Mouse (Mus musculus): ENCODE measurements around the gene Exo1. TPM values are rescaled to one million over a fixed set of nuclear protein-coding genes. Genes with fewer than 3 reads are reported as not detected.

Exo1 gene
- total RNA-seq (2021): under 1 TPM; 0.11 to 0.53 TPM

DNA sequence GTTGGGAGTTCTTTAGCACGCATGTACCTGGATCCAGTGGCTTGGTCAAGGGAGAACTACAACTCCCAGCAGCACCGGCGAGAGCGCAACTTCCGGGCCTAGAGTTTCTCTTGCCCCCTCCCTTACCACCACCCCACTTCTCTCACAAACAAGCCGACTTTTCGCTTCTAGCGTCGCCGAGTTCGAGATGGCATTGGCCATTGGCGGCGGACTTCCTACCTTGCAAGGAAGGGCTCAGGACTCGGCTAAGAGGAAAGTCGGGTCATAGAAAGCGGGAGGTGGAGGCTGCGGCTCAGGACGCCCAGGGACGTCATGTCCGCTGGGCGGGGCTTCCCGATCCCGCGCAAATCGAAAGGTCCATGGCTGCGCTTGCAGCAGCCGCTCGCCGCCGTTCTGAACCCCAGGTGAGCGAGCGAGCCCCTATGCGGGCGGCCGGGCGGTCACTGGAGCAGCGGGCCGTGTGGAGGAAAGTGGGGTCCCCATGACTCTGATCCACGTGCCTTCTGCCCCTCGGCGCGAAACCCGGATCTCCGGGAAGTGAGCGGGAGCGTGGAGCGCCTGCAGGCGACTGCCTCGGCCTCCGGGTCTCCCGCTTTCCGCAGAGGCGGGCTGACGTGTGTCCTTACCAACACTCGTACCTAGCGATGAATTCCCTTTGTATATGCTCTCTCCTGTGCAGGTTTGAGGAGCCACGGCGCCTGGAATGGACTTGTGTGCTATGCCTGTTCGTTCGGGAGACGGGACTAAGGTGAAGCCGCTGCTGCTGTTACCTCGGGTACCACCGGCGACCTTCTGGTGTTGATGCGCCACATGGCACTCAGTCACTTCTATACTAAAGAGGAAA is at the start of gene Exo1:
TSS of gene Exo1 (plus strand) at position 129 of the 844 bp plus-strand sequence.
- intact Hi-C loops (cut with DNase I): loop anchor here (5.0 kb wide), 2 partner anchors 188 to 253 kb away; partner anchors contain the start of genes Chml, Fh1 and Opn3

DNA sequence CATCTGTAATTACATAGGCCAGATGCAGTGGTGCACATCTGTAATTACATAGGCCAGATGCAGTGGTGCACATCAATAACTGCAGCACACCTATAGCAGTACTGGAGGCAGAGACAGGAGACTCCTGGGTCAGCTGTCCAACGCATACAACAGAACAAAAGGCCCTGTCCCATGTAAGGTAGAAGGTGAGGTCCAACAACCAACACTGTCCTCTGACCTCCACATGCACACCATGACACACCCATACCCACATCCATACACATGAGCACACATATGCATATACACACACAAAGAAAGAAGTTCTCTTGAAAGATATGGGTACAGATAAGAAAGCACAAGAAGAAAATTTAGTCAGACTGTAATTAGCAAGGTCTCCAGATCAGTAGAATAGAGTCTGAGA is 24.9 kb upstream of the Exo1 start:
- intact Hi-C loops (cut with DNase I): no loop called here
- DNase-seq: no peak

More for the DNA sequence above, at the start of gene Exo1:
- peak; percentile 90 to 93 for DNase-seq

GRCm38 (mm10) chr1:175867050-175867449 is 13.3 kb upstream of the Exo1 start:
- intact Hi-C loops (cut with DNase I): loop anchor here (5.0 kb wide), 2 partner anchors 175 to 195 kb away; partner anchors contain the start of genes Chml and Opn3
- no peak for DNase-seq

DNA sequence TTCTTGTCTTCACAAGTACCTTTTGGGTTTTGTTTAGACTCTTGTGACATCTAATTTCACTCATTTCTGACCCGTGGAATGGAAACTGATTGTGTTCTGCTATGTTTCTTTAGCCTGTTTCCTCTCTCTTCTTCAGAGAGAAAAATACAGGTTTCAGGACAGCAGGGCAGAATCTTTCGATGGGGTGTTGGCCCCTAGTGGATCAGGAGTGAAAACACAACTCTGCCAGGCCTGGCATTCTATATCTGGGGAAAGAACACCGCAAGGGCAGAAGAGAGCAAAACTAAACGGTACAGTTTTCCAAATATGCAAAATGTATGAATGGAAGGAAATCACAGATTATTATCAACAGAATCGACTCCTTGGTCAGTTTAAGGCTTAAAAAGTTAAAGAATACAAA is 12.8 kb upstream of the Exo1 start:
- DNase-seq: no peak
- intact Hi-C loops (cut with DNase I): loop anchor here (5.0 kb wide), 2 partner anchors 175 to 195 kb away; partner anchors contain the start of genes Chml and Opn3

DNA sequence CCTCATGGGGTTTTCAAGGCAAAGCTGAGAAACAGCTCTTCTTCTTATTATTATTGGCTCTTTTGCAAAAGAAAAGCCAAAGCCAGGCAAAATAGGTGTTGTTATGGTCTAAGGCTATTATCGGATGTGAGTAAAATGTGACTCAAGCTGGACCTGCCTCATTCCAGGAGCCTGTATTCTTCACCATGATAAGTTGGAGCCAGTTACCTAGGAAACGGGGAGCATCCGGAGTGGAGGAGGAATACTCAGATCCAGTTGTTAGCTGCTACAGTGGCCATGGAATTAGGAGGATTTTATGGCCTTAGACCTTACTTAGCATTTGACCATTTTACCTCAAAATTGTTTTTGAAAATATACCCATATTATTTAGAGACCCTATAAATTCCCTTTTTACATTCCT is 9.7 kb upstream of the Exo1 start:
- intact Hi-C loops (cut with DNase I): no loop called here
- DNase-seq: no peak

- DNase-seq: peak; percentile 7 to 16
- intact Hi-C loops (cut with DNase I): no loop called here
Observed at GRCm38 (mm10) chr1:175872028-175872816, 8.2 kb upstream of the Exo1 start.

- intact Hi-C loops (cut with DNase I): loop anchor here (5.0 kb wide), 2 partner anchors 191 to 256 kb away; partner anchors contain the start of genes Chml, Fh1 and Opn3
- DNase-seq: no peak
Observed at GRCm38 (mm10) chr1:175883398-175883797, 3.0 kb downstream of the Exo1 start.

DNA sequence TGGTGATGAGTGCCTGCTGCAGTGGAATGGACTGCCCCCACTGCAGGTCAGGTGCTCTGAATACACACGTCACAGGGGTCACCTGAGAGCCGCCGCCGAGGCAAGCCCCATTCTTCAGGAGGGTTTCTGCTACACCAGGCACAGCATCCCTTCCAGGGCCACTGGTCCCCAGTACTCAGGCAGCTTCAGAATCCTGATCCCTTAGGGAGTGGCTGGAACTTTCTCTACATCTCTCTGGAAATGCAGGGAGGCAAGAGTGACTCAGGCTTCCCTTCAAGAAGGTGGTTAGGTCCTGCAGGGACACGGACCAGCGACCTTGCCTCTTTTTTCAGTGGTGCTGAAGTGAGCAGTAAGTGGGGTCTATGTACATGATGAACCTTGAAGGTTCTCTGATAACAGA is 12.9 kb downstream of the Exo1 start:
- DNase-seq: no peak
- intact Hi-C loops (cut with DNase I): no loop called here

- DNase-seq: no peak
- intact Hi-C loops (cut with DNase I): no loop called here
Observed at GRCm38 (mm10) chr1:175893726-175894125, 13.3 kb downstream of the Exo1 start.

DNA sequence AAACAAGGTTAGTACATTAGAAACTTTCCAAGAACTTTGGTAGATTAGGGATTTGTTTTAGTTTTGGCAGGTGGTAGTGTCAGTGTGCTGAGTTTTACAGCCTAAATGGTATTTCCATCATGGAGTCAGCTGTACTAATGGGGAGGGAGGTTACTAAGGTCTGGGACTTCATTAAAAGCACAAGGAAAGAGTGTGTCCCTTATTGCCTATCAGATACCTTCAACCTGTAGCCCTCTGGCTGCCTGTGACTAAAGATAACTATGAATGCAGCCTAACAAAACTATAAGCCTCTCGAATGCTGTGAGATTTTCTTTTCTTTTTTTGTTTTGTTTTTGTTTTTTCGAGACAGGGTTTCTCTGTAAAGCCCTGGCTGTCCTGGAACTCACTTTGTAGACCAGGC is 30.8 kb downstream of the Exo1 start:
- intact Hi-C loops (cut with DNase I): no loop called here
- DNase-seq: no peak

DNA sequence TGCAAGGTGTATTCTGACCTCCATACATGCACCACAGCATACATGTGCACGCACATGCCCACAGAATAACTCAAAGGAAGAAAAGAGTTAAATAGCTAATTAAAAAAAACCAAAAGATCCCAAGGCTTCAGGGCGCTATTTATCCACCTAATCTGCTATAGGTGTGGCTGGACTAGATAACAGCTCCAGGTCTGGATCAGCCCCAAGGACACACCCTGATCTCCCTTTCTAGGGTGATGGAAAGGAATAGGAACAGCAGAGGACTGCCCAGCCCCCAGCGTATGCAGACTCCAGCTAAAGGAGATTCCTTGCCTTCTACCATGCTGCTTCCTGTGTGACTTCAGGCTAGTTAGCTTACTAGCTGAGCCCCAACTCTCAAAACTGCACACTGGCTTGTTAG is 31.7 kb downstream of the Exo1 start:
- no peak for DNase-seq
- intact Hi-C loops (cut with DNase I): no loop called here

DNA sequence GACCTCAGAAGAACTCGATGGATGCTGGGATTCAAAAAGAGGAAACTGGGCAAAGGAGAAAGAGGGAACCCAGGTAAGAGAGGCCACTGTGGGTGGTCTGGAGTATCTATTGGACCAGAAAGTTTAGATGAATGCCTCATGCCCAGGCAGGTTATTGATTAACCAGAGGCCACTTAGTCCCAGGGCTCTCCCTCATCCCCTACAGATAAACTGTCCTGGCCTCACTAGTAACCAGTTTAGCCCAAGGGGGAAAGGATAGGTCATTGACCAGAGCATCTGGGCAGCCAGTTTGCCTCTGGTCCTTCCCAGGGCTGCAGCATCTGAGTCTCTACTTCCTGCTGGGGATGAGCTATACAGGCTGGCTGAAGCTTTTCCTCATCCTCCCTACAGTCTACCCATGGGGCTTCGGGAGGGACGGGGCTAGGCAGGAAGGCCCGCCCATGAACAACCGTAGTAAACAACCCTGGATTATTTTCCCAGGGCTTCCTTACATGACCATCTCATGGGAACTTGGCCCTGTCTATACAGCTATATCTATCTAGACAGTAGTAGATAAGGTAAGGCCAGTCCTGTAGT is 33.4 kb downstream of the Exo1 start:
- intact Hi-C loops (cut with DNase I): no loop called here
- no peak for DNase-seq

DNA sequence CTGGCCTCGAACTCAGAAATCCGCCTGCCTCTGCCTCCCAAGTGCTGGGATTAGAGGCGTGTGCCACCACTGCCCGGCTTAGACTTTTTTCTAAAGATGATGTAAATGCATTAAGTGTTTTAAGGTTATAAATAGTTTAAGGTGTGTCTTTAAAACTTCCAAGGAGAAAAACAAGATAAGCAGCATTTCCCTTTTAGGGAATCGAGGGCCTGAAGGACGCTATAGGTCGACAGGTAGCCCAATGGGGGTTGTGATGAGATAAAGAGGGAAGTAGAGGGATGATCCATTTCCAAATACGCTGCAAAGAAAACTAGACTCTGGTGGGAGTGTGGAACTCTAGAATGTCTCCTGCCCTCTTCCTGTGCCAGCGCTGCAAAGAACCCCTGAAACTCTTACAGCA is 39.6 kb downstream of the Exo1 start, which contains the start of gene Gm38100:
TSS of gene Gm38100 (plus strand) at position 301 of the 400 bp plus-strand sequence.
- intact Hi-C loops (cut with DNase I): loop anchor here (5.0 to 10.0 kb wide), 3 partner anchors 248 to 1325 kb away; no protein-coding TSS in a partner anchor
- DNase-seq: no peak

- intact Hi-C loops (cut with DNase I): loop anchor here (5.0 to 10.0 kb wide), 3 partner anchors 249 to 1326 kb away; no protein-coding TSS in a partner anchor
- peak; percentile 4 to 11 for DNase-seq
Observed at GRCm38 (mm10) chr1:175921091-175921490, 40.7 kb downstream of the Exo1 start.

DNA sequence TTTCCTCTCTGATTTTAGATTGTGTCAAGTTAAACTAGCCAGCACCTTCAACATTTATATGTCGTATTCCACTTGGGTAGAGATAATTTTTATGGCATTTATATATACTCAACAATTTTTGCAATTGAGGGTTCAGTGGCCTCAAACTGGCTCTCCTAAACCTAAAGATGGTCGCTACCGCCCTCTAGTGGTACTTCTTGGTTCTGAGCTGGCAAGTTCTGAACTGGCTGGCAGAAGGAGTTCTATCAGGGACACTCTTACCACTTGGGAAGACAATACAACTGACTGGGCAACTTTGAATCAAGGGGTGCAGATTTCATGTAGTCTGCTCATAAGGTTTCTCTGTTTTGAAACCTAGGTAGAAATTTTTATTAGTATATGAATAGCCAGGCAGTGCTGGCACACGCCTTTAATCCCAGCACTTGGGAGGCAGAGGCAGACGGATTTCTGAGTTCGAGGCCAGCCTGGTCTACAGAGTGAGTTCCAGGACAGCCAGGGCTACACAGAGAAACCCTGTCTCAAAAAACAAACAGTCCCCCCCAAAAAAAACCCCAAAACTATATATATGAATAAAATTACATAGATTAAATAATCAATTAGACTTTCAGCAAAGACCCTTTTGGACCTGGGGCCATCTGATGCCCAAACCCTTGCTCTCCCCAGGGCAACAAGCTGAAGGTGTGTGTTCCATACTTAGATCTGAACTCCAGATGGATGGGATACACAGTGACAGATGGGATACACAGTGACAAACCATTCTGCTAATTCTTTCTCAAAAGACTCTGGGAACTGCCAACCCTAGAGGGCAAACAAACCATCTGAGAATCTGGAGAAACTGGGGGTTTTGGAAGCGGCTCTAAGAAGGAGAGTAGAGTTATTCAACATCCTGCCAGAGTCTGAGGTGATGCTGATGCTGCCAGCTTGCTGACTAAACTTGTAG is 43.7 kb downstream of the Exo1 start:
- intact Hi-C loops (cut with DNase I): loop anchor here (2.0 to 10.0 kb wide), 4 partner anchors 252 to 1329 kb away; no protein-coding TSS in a partner anchor
- DNase-seq: peak; percentile 80 to 85

DNA sequence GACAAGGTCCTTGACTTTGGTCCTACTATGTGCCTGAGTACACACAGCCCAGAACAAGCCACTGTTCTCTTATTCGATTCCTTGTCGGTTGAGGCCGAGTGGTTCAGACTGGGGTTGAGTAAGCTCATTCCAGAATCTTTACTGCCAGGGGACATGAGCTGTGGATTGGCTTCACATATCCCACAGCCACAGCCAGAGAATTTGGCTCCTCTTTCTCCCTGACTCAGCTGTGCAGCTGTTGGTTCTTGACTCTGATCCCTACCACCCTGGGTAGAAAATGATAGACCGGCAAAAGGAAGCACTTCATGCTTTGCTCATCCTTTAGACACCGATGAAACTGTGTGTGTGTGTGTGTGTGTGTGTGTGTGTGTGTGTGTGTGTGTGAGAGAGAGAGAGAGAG is 51.0 kb downstream of the Exo1 start:
- intact Hi-C loops (cut with DNase I): no loop called here
- DNase-seq: peak; percentile 8 to 9

GRCm38 (mm10) chr1:175936282-175936737 is 55.9 kb downstream of the Exo1 start:
- DNase-seq: peak; percentile 32 to 43
- intact Hi-C loops (cut with DNase I): loop anchor here (1.0 to 2.0 kb wide), 2 partner anchors 286 to 762 kb away; no protein-coding TSS in a partner anchor

GRCm38 (mm10) chr1:175938731-175939130 is 58.4 kb downstream of the Exo1 start:
- intact Hi-C loops (cut with DNase I): no loop called here
- no peak for DNase-seq

DNA sequence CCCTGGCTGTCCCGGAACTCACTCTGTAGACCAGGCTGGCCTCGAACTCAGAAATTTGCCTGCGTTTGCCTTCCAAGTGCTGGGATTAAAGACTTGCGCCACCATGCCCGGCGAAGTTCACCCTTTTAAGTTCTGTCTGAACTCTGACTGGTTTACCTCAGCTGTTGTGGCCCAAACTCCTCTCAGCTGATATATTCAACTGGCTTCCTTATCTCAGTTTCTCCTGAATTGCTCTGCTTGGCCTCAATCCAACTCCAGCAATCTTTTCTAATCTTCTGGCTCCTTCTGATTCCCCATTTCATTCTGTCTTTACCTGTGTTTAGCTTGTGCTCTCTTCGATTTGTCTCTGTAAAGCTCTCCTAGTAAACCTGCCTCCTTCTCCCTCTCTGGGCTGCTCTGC is 62.8 kb downstream of the Exo1 start:
- DNase-seq: no peak
- intact Hi-C loops (cut with DNase I): no loop called here

Measured in heart, postnatal 36 days (tissue).